Mouse (Mus musculus): Measurements from ENCODE around the gene Olfr1217. TPM values are rescaled to one million over a fixed set of nuclear protein-coding genes. Genes with fewer than 3 reads are reported as not detected.

Olfr1217 gene
- not detected in 2 replicates for polyA plus RNA-seq (2012; rRNA removed)

DNA sequence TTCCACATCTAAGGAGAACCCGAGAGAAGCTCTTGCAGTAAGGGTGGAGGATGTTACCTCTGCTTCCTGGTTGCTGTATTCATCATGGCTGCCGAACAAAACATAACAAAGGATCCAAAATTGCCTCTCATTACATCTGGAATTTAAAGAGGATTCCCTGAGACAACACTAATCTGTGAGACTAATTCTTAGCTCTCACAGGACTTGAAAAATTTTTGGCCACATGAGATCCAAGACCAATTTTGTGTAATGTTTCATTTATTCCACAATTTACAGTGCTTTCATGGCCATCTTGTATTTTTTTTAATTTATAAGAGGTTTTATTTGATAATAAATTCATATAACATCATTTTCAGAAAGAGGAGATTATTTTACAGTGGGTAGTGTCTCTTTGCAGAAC is at the start of gene Olfr1217:
Gene Olfr1217, minus strand, starts transcription at position 101 of the 400 bp plus-strand sequence.

DNA sequence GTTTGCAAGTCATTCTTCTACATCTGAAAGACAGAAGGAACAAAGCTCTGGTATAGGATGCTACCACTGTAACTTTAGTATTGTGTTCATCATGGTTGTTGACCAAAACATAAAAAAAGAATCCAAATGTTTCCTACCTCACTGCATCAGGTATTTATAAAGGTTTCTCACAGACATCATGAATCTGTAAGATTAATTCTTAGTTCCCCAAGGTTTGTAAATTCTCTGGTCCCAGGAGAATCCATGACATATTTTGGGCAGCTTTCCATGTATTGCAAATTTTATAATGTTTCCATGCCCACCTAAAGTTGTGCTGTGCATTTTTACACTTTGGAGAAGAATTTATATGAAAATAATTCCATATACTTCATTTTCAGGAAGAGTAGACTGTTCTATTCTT is 29.2 kb upstream of the Olfr1217 start, which contains the start of gene Olfr1218:
Gene Olfr1218, minus strand, starts transcription at position 101 of the 400 bp plus-strand sequence.

DNA sequence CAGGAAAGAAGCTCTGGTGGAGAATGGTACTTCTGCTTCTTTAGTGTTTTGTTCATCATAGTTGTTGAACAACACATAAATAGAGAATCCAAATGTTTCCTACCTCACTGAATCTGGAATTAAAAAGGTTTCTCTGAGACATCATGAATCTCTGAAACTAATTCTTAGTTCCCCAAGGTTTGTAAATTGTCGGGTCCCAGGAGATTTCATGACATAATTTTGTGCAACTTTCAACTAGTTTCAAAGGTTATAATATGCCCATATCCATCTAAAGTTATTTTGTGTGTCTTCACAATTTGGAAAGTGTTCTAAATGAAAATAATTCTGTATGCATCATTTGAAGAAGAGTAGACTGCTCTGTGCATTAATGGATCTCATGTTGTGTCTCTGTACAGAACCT is 13.6 kb downstream of the Olfr1217 start, which contains the start of gene Olfr1216:
Gene Olfr1216, minus strand, starts transcription at position 101 of the 400 bp plus-strand sequence.

DNA sequence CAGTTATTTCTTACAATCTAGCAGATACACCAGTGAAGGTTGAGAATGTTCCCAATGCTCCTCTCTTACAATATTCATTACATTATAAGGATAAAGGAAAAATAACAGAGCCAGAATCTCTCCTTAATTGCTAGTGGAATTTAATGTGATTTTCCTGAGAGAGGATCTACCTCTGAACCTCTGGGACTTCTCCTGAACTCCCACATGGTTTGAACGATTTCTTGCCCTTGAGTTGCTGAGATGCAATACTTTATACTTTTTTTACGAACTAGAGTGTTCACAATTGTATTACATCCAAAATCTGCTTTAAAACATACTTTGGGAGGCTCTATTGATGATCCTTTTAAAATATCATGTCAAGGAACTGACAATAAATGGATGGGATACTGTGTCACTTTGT is 25.0 kb downstream of the Olfr1217 start, which contains the start of gene Olfr1215:
Gene Olfr1215, minus strand, starts transcription at position 101 of the 400 bp plus-strand sequence.

DNA sequence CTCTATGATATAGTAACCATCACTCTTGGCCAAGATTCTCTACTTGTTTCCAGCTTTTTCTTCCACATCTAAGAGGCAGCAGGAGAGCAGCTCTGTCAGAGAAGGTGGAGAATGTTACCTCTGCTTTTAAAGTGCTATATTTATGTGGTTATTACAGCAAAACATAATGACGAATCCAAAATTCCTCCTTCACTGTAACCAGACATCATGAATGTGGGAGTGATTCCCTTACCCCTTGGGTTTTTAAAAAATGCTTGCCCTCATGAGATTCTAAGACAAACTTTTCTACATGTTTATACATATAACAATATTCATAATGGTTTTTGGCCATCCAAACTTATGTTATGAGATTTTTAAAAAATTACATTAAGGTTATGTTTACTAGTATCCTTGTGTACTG is 39.3 kb downstream of the Olfr1217 start, which contains the start of gene Olfr1214:
Gene Olfr1214, minus strand, starts transcription at position 101 of the 400 bp plus-strand sequence.

DNA sequence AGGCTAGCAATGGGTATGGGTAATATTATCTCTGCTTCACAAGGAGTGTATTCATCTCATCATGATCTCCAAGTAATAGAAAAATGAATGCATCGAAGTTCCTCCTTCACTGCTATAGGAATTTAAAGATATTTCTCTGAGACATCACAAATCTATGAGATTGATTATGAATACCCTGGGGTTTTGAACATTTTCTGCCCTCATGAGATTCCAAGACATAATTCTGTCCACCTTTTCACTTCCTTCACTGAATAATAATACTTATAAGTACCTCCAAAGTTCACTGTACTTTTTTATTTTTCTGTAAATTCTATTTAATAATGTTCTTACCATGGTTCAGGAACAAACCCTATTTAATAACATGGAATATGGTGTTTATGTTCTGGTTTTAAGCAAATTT is 51.7 kb downstream of the Olfr1217 start, which contains the start of gene Gm13762:
Gene Gm13762, minus strand, starts transcription at position 101 of the 400 bp plus-strand sequence.

Other genes starting within 250 kb of the Olfr1217 start
- gene Olfr1201, start 239.0 kb downstream of the Olfr1217 start, polyA plus RNA-seq (2012; rRNA removed): not detected in 2 replicates
- gene Olfr1202, start 217.6 kb downstream of the Olfr1217 start, polyA plus RNA-seq (2012; rRNA removed): not detected in 2 replicates
- not detected in 2 replicates for gene Olfr1205, start 202.3 kb downstream of the Olfr1217 start, polyA plus RNA-seq (2012; rRNA removed)
- not detected in 2 replicates for gene Olfr1204, start 182.8 kb downstream of the Olfr1217 start, polyA plus RNA-seq (2012; rRNA removed)
- gene Olfr1206, start 168.8 kb downstream of the Olfr1217 start, polyA plus RNA-seq (2012; rRNA removed): not detected in 2 replicates
- gene Olfr1208, start 129.8 kb downstream of the Olfr1217 start, polyA plus RNA-seq (2012; rRNA removed): not detected in 2 replicates
- gene Olfr1209, start 116.9 kb downstream of the Olfr1217 start, polyA plus RNA-seq (2012; rRNA removed): not detected in 2 replicates
- not detected in 2 replicates for gene Olfr1211, start 94.0 kb downstream of the Olfr1217 start, polyA plus RNA-seq (2012; rRNA removed)
- not detected in 2 replicates for gene Olfr1212, start 78.1 kb downstream of the Olfr1217 start, polyA plus RNA-seq (2012; rRNA removed)
- not detected in 2 replicates for gene Gm13762, start 51.8 kb downstream of the Olfr1217 start, polyA plus RNA-seq (2012; rRNA removed)
- gene Olfr1214, start 39.4 kb downstream of the Olfr1217 start, polyA plus RNA-seq (2012; rRNA removed): not detected in 2 replicates
- gene Olfr1215, start 25.1 kb downstream of the Olfr1217 start, polyA plus RNA-seq (2012; rRNA removed): not detected in 2 replicates
- gene Olfr1216, start 13.7 kb downstream of the Olfr1217 start, polyA plus RNA-seq (2012; rRNA removed): not detected in 2 replicates
- not detected in 2 replicates for gene Olfr1218, start 29.1 kb upstream of the Olfr1217 start, polyA plus RNA-seq (2012; rRNA removed)
- gene Olfr1219, start 51.4 kb upstream of the Olfr1217 start, polyA plus RNA-seq (2012; rRNA removed): not detected in 2 replicates
- gene Olfr1220, start 74.8 kb upstream of the Olfr1217 start, polyA plus RNA-seq (2012; rRNA removed): not detected in 2 replicates
- not detected in 2 replicates for gene Olfr1221, start 85.2 kb upstream of the Olfr1217 start, polyA plus RNA-seq (2012; rRNA removed)
- not detected in 2 replicates for gene Olfr1222, start 101.0 kb upstream of the Olfr1217 start, polyA plus RNA-seq (2012; rRNA removed)
- not detected in 2 replicates for gene Olfr1223, start 119.5 kb upstream of the Olfr1217 start, polyA plus RNA-seq (2012; rRNA removed)
- not detected in 2 replicates for gene Olfr1224-ps1, start 132.0 kb upstream of the Olfr1217 start, polyA plus RNA-seq (2012; rRNA removed)
- gene Olfr1225, start 142.6 kb upstream of the Olfr1217 start, polyA plus RNA-seq (2012; rRNA removed): not detected in 2 replicates
- not detected in 2 replicates for gene Olfr1226, start 168.0 kb upstream of the Olfr1217 start, polyA plus RNA-seq (2012; rRNA removed)
- gene Olfr1228, start 222.0 kb upstream of the Olfr1217 start, polyA plus RNA-seq (2012; rRNA removed): not detected in 2 replicates

All from central nervous system, embryonic 14 days (tissue).